Mouse (Mus musculus): Measurements from ENCODE around the gene Wdr62.

DNA sequence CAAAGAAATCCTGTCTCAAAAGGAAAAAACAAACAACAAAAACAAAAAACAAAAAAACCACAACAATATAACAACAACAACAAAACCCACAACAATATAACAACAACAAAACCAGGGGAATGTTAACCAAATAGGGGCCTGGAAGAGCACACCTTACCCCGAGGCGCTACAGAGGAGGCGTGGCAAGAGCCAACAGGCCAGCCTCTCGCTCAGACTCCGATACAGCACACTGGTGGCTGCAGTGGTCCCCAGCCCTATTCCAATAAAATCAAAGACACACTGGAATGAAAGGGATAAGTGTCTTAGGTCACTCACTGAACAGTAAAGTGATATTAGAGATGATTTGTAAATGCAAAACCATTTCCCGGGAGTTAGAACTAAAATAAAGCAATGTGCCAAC, 683 bp downstream of the Wdr62 start:
- TF ChIP-seq CTCF (IDR thresholded peaks at IDR 0.05; ENCODE audit: borderline replicate concordance, insufficient read depth, low read length) = no peak
- no peak for TF ChIP-seq POLR2A (IDR thresholded peaks at IDR 0.05; ENCODE audit: low read depth, low read length)

All from embryonic fibroblast, embryonic 13.5 days (primary cell).